Mouse (Mus musculus) liver, embryonic 15.5 days (tissue): ENCODE results near the gene Elmo1. TPM values are rescaled to one million over a fixed set of nuclear protein-coding genes. Genes with fewer than 3 reads are reported as not detected.

ENCODE experiments used
- ATAC-seq: fragments of 200-750 bp; cut with Nextera tagmentation; 2 replicates; pipeline ENCODE4 v1.8.0; 2017; ENCODE audit warnings: moderate number of reproducible peaks, mild to moderate bottlenecking, moderate library complexity; ENCODE audit not compliant: insufficient read depth
- H3K27ac ChIP-seq: fragments of 300-500 bp; sonication (generic); replicated peaks from 2 replicates; pipeline ENCODE4 v1.5.1; 2015; ENCODE audit warnings: mild to moderate bottlenecking, inconsistent platforms
- H3K27me3 ChIP-seq: fragments of 300-500 bp; sonication (generic); 2 replicates; pipeline ENCODE4 v1.6.1; 2015; ENCODE audit warnings: mild to moderate bottlenecking, inconsistent platforms
- H3K36me3 ChIP-seq: fragments of 300-500 bp; sonication (generic); replicated peaks from 2 replicates; pipeline ENCODE4 v1.6.1; 2015; ENCODE audit warnings: moderate library complexity, mild to moderate bottlenecking, inconsistent platforms
- H3K4me1 ChIP-seq: fragments of 300-500 bp; sonication (generic); replicated peaks from 2 replicates; pipeline ENCODE4 v1.6.1; 2015; ENCODE audit warnings: inconsistent platforms
- H3K4me2 ChIP-seq: fragments of 300-500 bp; sonication (generic); 2 replicates; pipeline ENCODE4 v1.6.1; 2015; ENCODE audit warnings: moderate library complexity, mild to moderate bottlenecking, inconsistent platforms
- H3K4me3 ChIP-seq: fragments of 300-500 bp; sonication (generic); replicated peaks from 2 replicates; pipeline ENCODE4 v1.5.1; 2015; ENCODE audit warnings: mild to moderate bottlenecking, inconsistent platforms
- H3K9ac ChIP-seq: fragments of 300-500 bp; sonication (generic); 2 replicates; pipeline ENCODE4 v1.6.1; 2015; ENCODE audit warnings: moderate library complexity, mild to moderate bottlenecking, inconsistent platforms
- H3K9me3 ChIP-seq: fragments of 300-500 bp; sonication (generic); replicated peaks from 2 replicates; pipeline ENCODE4 v1.6.1; 2016; ENCODE audit warnings: inconsistent platforms
- WGBS: fragments of 180-500 bp; shearing (Covaris S2); methylation state at CpG from one replicate; pipeline ENCODE4 v1.1.7; 2015; ENCODE audit warnings: mixed read lengths; ENCODE audit not compliant: insufficient replicate concordance; 5-methylcytosine and 5-hydroxymethylcytosine counted together
- polyA plus RNA-seq: library from polyadenylated mRNA; unstranded; fragments of >200 nt; fragmentation: Nextera tagmentation; extraction: Ambion mirVana; gene quantifications from 2 replicates; pipeline ENCODE4 v1.2.1, GENCODE M21; 2015

Elmo1 gene
- polyA plus RNA-seq, 1 experiment from 2014 or later = 4.9 TPM

DNA sequence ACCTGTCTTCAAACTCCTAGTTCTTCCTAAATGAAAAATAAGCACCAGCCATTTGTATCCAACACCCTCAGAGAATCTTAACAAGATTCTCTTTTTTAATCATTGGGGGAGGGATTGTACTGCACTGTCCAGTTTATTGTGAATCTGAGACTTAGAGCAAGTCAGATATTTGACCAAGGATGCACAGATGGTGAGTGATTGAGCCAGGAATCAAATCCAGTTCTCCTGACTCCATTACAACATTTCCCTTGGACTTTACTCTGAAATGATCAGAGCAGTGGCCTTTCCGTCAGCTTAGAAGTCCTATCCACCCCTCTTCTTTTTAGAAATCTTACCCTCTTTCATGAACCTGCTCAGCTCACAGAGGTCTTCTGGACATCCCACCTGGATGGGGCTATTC, 461.2 kb downstream of the Elmo1 start:
- no peak overlapping the region for H3K27ac ChIP-seq
- H3K4me1 ChIP-seq = no peaks in the 10 kb centered on the region
- 81% methylated on average over 1 of the region's 1 CpGs for whole genome bisulfite sequencing
- no peak overlapping the region for H3K4me3 ChIP-seq
- no peak overlapping the region for H3K4me2 ChIP-seq
- H3K9me3 ChIP-seq = no peaks in the 10 kb centered on the region
- ATAC-seq = no peak
- H3K36me3 ChIP-seq = no peaks in the 10 kb centered on the region
- no peaks in the 10 kb centered on the region for H3K27me3 ChIP-seq
- no peak overlapping the region for H3K9ac ChIP-seq

- H3K27ac ChIP-seq = no peak overlapping the region
- H3K9me3 ChIP-seq = no peaks in the 10 kb centered on the region
- H3K9ac ChIP-seq = no peak overlapping the region
- H3K4me3 ChIP-seq = no peak overlapping the region
- H3K4me1 ChIP-seq = no peaks in the 10 kb centered on the region
- no peak overlapping the region for H3K4me2 ChIP-seq
- no peaks in the 10 kb centered on the region for H3K36me3 ChIP-seq
- no peaks in the 10 kb centered on the region for H3K27me3 ChIP-seq
- 59% methylated on average over 4 of the region's 4 CpGs for WGBS
- ATAC-seq = no peak
Measured at GRCm38 (mm10) chr13:20555853-20556452, 465.6 kb downstream of the Elmo1 start.

- Histone ChIP-seq H3K4me3 (no peak overlapping the region), H3K27me3 (no peaks in the 10 kb centered on the region), H3K36me3 (no peaks in the 10 kb centered on the region), H3K27ac (no peak overlapping the region), H3K9ac (no peak overlapping the region), H3K4me2 (no peak overlapping the region), H3K4me1 (no peaks in the 10 kb centered on the region), H3K9me3 (no peaks in the 10 kb centered on the region)
- ATAC-seq = no peak
- 78% methylated on average over 10 of the region's 10 CpGs for WGBS
Measured at GRCm38 (mm10) chr13:20556739-20557138, 466.3 kb downstream of the Elmo1 start.

DNA sequence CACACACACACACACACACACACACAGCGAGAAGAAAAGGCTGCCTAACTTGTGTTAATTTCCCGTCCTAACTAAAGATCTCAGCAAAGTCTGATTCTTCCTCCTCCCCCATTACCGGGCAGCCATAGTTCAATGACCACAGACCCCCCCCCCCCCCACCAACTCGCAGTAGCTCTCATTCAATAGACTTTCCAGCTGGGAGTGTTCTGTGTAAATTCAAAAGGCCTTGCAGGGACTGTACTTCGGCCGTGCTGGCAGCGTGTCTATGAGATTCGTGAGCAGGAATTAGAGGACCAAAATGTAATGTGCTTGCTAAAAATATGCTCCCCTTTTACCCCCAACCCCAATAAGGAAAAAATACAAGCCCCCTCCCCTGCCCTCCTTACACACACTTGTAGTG, 466.8 kb downstream of the Elmo1 start:
- H3K27ac ChIP-seq = no peak overlapping the region
- H3K9me3 ChIP-seq = no peaks in the 10 kb centered on the region
- no peaks in the 10 kb centered on the region for H3K27me3 ChIP-seq
- no peak overlapping the region for H3K9ac ChIP-seq
- no peaks in the 10 kb centered on the region for H3K36me3 ChIP-seq
- H3K4me3 ChIP-seq = no peak overlapping the region
- H3K4me1 ChIP-seq = no peaks in the 10 kb centered on the region
- ATAC-seq = no peak
- H3K4me2 ChIP-seq = no peak overlapping the region
- WGBS = 73% methylated on average over 8 of the region's 8 CpGs

GRCm38 (mm10) chr13:20558376-20558775, 468.0 kb downstream of the Elmo1 start:
- Histone ChIP-seq H3K9ac (no peak overlapping the region), H3K27ac (no peak overlapping the region), H3K4me1 (no peaks in the 10 kb centered on the region), H3K4me2 (no peak overlapping the region), H3K27me3 (no peaks in the 10 kb centered on the region), H3K36me3 (no peaks in the 10 kb centered on the region), H3K4me3 (no peak overlapping the region), H3K9me3 (no peaks in the 10 kb centered on the region)
- WGBS = 70% methylated on average over 2 of the region's 2 CpGs
- ATAC-seq = no peak

- Histone ChIP-seq H3K27me3 (no peaks in the 10 kb centered on the region), H3K9me3 (no peaks in the 10 kb centered on the region), H3K27ac (no peak overlapping the region), H3K9ac (no peak overlapping the region), H3K4me2 (no peak overlapping the region), H3K4me1 (no peaks in the 10 kb centered on the region), H3K36me3 (no peaks in the 10 kb centered on the region), H3K4me3 (no peak overlapping the region)
- 61% methylated on average over 9 of the region's 9 CpGs for WGBS
- no peak for ATAC-seq
Measured at GRCm38 (mm10) chr13:20564414-20564813, 474.0 kb downstream of the Elmo1 start.

DNA sequence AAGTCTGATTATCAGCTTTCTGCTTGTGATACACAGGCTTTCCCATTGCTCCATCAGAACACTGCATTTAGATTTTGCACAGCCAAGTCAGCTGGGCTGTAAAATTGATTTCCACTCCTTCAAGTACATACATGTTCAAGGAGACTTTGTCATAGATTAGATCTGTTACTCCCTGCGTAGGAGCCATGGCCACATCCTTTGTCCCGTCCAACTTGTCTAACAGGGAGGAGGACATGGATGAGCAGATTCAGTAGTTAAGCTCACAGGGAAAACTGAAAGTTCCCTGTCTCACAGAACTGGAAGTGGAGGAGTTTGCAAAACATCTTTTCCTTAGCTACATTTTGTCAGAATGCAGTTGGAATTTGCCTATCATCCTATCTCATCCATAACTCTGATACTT, 484.8 kb downstream of the Elmo1 start:
- no peak for ATAC-seq
- Histone ChIP-seq H3K4me2 (no peak overlapping the region), H3K36me3 (peaks cover 6% of the 10 kb centered on the region; the same call in 1 of the 2 replicates), H3K4me1 (no peaks in the 10 kb centered on the region), H3K27ac (no peak overlapping the region), H3K27me3 (no peaks in the 10 kb centered on the region), H3K4me3 (no peak overlapping the region), H3K9ac (no peak overlapping the region), H3K9me3 (no peaks in the 10 kb centered on the region)
- WGBS = 54% methylated on average over 2 of the region's 2 CpGs

DNA sequence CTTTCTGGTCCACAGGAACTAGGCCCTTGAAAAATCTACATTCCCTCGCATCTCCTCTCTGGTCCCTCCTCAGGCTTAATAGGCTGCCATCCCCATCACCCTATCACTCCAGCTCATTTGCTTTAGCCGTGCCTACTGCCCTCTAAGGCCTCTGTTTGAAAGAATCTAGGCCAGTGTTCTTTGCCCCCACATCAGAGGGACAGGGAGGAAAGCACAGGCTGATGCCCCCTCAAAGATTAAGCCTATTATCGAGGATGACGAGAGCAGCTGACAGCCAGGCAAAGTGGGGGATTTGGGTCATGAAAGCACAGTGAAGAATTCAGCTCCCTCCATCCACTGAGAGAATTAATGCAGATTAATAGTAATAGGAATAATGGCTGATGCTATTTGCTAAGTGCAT, 495.5 kb downstream of the Elmo1 start:
- H3K4me3 ChIP-seq = no peak overlapping the region
- H3K4me1 ChIP-seq = no peaks in the 10 kb centered on the region
- no peak for ATAC-seq
- 61% methylated on average over 4 of the region's 4 CpGs for WGBS
- H3K27ac ChIP-seq = no peak overlapping the region
- H3K4me2 ChIP-seq = no peak overlapping the region
- H3K9me3 ChIP-seq = no peaks in the 10 kb centered on the region
- H3K27me3 ChIP-seq = no peaks in the 10 kb centered on the region
- H3K9ac ChIP-seq = no peak overlapping the region
- no peaks in the 10 kb centered on the region for H3K36me3 ChIP-seq

DNA sequence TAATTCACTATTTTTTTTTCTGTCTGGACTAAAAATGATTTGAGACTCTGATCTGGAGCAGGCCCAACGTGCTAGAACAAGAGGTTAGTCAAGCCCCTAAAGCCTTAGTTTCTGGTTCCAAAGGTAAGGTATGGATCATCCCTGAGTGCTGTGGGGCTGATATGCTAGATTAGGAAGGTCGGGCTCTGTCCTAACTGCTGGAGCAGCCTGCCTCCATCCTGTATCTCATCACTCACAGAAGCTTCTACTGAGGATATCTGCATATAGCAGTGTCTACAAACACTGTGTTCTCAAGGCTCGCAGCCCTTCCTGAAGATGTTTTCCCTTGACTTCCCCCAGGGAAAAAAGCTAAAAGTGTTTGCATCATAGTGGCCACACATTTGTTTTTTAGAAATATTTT, 496.1 kb downstream of the Elmo1 start:
- no peaks in the 10 kb centered on the region for H3K36me3 ChIP-seq
- H3K9me3 ChIP-seq = no peaks in the 10 kb centered on the region
- no peak overlapping the region for H3K9ac ChIP-seq
- no peaks in the 10 kb centered on the region for H3K27me3 ChIP-seq
- no peaks in the 10 kb centered on the region for H3K4me1 ChIP-seq
- no peak overlapping the region for H3K4me2 ChIP-seq
- no peak overlapping the region for H3K27ac ChIP-seq
- H3K4me3 ChIP-seq = no peak overlapping the region
- WGBS = 49% methylated on average over 3 of the region's 3 CpGs
- no peak for ATAC-seq

- Histone ChIP-seq H3K4me1 (no peaks in the 10 kb centered on the region), H3K9me3 (no peaks in the 10 kb centered on the region), H3K36me3 (no peaks in the 10 kb centered on the region), H3K9ac (no peak overlapping the region), H3K4me3 (no peak overlapping the region), H3K27me3 (no peaks in the 10 kb centered on the region), H3K4me2 (no peak overlapping the region), H3K27ac (no peak overlapping the region)
- WGBS = 58% methylated on average over 4 of the region's 4 CpGs
- no peak for ATAC-seq
Measured at GRCm38 (mm10) chr13:20590983-20591382, 500.6 kb downstream of the Elmo1 start.

DNA sequence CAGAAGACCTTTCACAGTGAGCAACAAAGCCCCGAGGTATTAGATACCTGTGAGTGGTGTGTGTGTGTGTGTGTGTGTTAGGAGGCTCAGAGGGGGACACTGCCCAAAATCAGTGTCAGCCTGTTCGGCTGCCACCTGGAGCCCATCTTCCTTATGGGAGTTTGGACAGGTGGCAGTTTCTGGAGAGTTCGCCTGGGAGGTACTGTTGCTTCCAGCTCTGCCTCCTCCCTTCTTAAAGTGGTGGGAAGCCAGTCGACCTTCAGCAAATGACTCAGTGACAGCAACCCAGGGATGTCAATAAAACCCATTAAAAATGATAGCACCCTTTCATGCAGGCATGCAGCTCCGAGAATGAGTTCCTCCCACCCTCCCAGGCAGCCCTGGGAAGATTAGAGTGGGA, 506.9 kb downstream of the Elmo1 start:
- Histone ChIP-seq H3K27me3 (no peaks in the 10 kb centered on the region), H3K4me3 (no peak overlapping the region), H3K27ac (no peak overlapping the region), H3K36me3 (no peaks in the 10 kb centered on the region), H3K4me2 (no peak overlapping the region), H3K9me3 (no peaks in the 10 kb centered on the region), H3K9ac (no peak overlapping the region), H3K4me1 (no peaks in the 10 kb centered on the region; the same call in 1 of the 2 replicates)
- WGBS = 50% methylated on average over 5 of the region's 5 CpGs
- no peak for ATAC-seq

GRCm38 (mm10) chr13:20598618-20599017, 508.2 kb downstream of the Elmo1 start:
- H3K4me1 ChIP-seq = no peaks in the 10 kb centered on the region; the same call in 1 of the 2 replicates
- H3K4me2 ChIP-seq = no peak overlapping the region
- WGBS = 74% methylated on average over 3 of the region's 3 CpGs
- H3K27ac ChIP-seq = no peak overlapping the region
- no peak overlapping the region for H3K9ac ChIP-seq
- ATAC-seq = no peak
- H3K9me3 ChIP-seq = no peaks in the 10 kb centered on the region
- no peak overlapping the region for H3K4me3 ChIP-seq
- no peaks in the 10 kb centered on the region for H3K27me3 ChIP-seq
- no peaks in the 10 kb centered on the region for H3K36me3 ChIP-seq
